Mouse (Mus musculus) midbrain, embryonic 15.5 days (tissue): Measurements from ENCODE around the gene Olfr1051. TPM values are rescaled to one million over a fixed set of nuclear protein-coding genes. Genes with fewer than 3 reads are reported as not detected.
"Not testable (repeated sequence)": the region's sequence is repeated elsewhere in the genome, so short reads cannot be mapped to it uniquely, and the experiment has no call there.

ENCODE experiments used
- ATAC-seq: fragments of 200-750 bp; cut with Nextera tagmentation; replicated peaks from 2 replicates; pipeline ENCODE4 v1.8.0; 2017; ENCODE audit warnings: moderate TSS enrichment
- H3K27ac ChIP-seq: fragments of 300-500 bp; sonication (generic); 2 replicates; pipeline ENCODE4 v1.5.1; 2015; ENCODE audit warnings: mild to moderate bottlenecking, inconsistent platforms
- H3K27me3 ChIP-seq: fragments of 300-500 bp; sonication (generic); replicated peaks from 2 replicates; pipeline ENCODE4 v1.6.1; 2015; ENCODE audit warnings: inconsistent platforms
- H3K36me3 ChIP-seq: fragments of 300-500 bp; sonication (generic); replicated peaks from 2 replicates; pipeline ENCODE4 v1.6.1; 2015; ENCODE audit warnings: inconsistent platforms
- H3K4me1 ChIP-seq: fragments of 300-500 bp; sonication (generic); 2 replicates; pipeline ENCODE4 v1.6.1; 2015; ENCODE audit warnings: inconsistent platforms
- H3K4me2 ChIP-seq: fragments of 300-500 bp; sonication (generic); 2 replicates; pipeline ENCODE4 v1.6.1; 2015; ENCODE audit warnings: inconsistent platforms, mild to moderate bottlenecking, moderate library complexity
- H3K4me3 ChIP-seq: fragments of 300-500 bp; sonication (generic); 2 replicates; pipeline ENCODE4 v1.5.1; 2015; ENCODE audit warnings: mild to moderate bottlenecking, inconsistent platforms
- H3K9ac ChIP-seq: fragments of 300-500 bp; sonication (generic); 2 replicates; pipeline ENCODE4 v1.6.1; 2015; ENCODE audit warnings: mild to moderate bottlenecking, inconsistent platforms
- H3K9me3 ChIP-seq: fragments of 300-500 bp; sonication (generic); 2 replicates; pipeline ENCODE4 v1.6.1; 2016; ENCODE audit warnings: inconsistent platforms
- WGBS: fragments of 180-500 bp; shearing (Covaris S2); methylation state at CpG from one replicate; pipeline ENCODE4 v1.1.7; 2015; ENCODE audit warnings: mixed read lengths; 5-methylcytosine and 5-hydroxymethylcytosine counted together
- polyA plus RNA-seq: library from polyadenylated mRNA; unstranded; fragments of >200 nt; fragmentation: Nextera tagmentation; extraction: Ambion mirVana; gene quantifications from 2 replicates; pipeline ENCODE4 v1.2.1, GENCODE M21; 2015

The Olfr1051 gene
- polyA plus RNA-seq, result not detected in 2 replicates

GRCm38 (mm10) chr2:86278988-86279387 lies at the start of gene Olfr1051:
TSS of gene Olfr1051 (minus strand) at chr2:86279088.
- not testable (repeated sequence) for H3K4me3 ChIP-seq, H3K9ac ChIP-seq, H3K36me3 ChIP-seq, H3K4me1 ChIP-seq, H3K4me2 ChIP-seq, H3K27me3 ChIP-seq, ATAC-seq, H3K9me3 ChIP-seq, H3K27ac ChIP-seq

GRCm38 (mm10) chr2:86315184-86315583 lies 36.3 kb upstream of the Olfr1051 start, which contains the start of gene Olfr1053:
TSS of gene Olfr1053 (minus strand) at chr2:86315284.
- Histone ChIP-seq H3K27me3 (no peaks in the 10 kb centered on the region), H3K36me3 (no peaks in the 10 kb centered on the region), H3K4me3 (no peak within 1 kb of the TSS), H3K27ac (no peak within 1 kb of the TSS), H3K4me1 (no peaks in the 10 kb centered on the region), H3K4me2 (no peak within 1 kb of the TSS), H3K9ac (no peak within 1 kb of the TSS), H3K9me3 (no peaks in the 10 kb centered on the region)
- WGBS, result 64% methylated on average over 3 of the region's 3 CpGs
- ATAC-seq, result no peak

- H3K27me3 ChIP-seq, result no peaks in the 10 kb centered on the region
- no peaks in the 10 kb centered on the region for H3K4me1 ChIP-seq
- H3K9me3 ChIP-seq, result no peaks in the 10 kb centered on the region
- no peak for ATAC-seq
- no peak within 1 kb of the TSS for H3K4me2 ChIP-seq
- H3K27ac ChIP-seq, result no peak within 1 kb of the TSS
- H3K4me3 ChIP-seq, result no peak within 1 kb of the TSS
- H3K9ac ChIP-seq, result no peak within 1 kb of the TSS
- H3K36me3 ChIP-seq, result no peaks in the 10 kb centered on the region
Measured at GRCm38 (mm10) chr2:86292155-86292554, 13.3 kb upstream of the Olfr1051 start, which contains the start of gene Olfr1052. TSS of gene Olfr1052 (plus strand) at chr2:86292455.

GRCm38 (mm10) chr2:86258228-86258627 lies 20.7 kb downstream of the Olfr1051 start, which contains the start of gene Olfr1049:
TSS of gene Olfr1049 (minus strand) at chr2:86258328.
- not testable (repeated sequence) for H3K4me1 ChIP-seq, ATAC-seq, H3K4me3 ChIP-seq, H3K4me2 ChIP-seq, H3K36me3 ChIP-seq, H3K9ac ChIP-seq, H3K27ac ChIP-seq, H3K27me3 ChIP-seq, H3K9me3 ChIP-seq

- Histone ChIP-seq H3K27ac (no peak within 1 kb of the TSS), H3K4me1 (no peaks in the 10 kb centered on the region), H3K36me3 (no peaks in the 10 kb centered on the region), H3K4me3 (no peak within 1 kb of the TSS), H3K9ac (no peak within 1 kb of the TSS), H3K27me3 (no peaks in the 10 kb centered on the region), H3K9me3 (no peaks in the 10 kb centered on the region), H3K4me2 (no peak within 1 kb of the TSS)
- ATAC-seq, result no peak
Measured at GRCm38 (mm10) chr2:86240189-86240588, 38.7 kb downstream of the Olfr1051 start, which contains the start of gene Olfr1048. TSS of gene Olfr1048 (minus strand) at chr2:86240289.

- Histone ChIP-seq H3K36me3 (no peaks in the 10 kb centered on the region), H3K9ac (no peak within 1 kb of the TSS), H3K9me3 (no peaks in the 10 kb centered on the region), H3K27me3 (no peaks in the 10 kb centered on the region), H3K4me3 (no peak within 1 kb of the TSS), H3K4me1 (no peaks in the 10 kb centered on the region), H3K4me2 (no peak within 1 kb of the TSS), H3K27ac (no peak within 1 kb of the TSS)
- WGBS, result 98% methylated on average over 1 of the region's 1 CpGs
- no peak for ATAC-seq
Measured at GRCm38 (mm10) chr2:86231301-86231700, 47.6 kb downstream of the Olfr1051 start, which contains the start of gene Olfr1047. TSS of gene Olfr1047 (minus strand) at chr2:86231401.

Other genes with a start within 250 kb of the Olfr1051 start
- gene Olfr1034, start 233.2 kb downstream of the Olfr1051 start, polyA plus RNA-seq, result not detected in 2 replicates
- gene Olfr1036, start 205.1 kb downstream of the Olfr1051 start, polyA plus RNA-seq, result not detected in 2 replicates
- not detected in 2 replicates for gene Olfr1037, start 191.7 kb downstream of the Olfr1051 start, polyA plus RNA-seq
- gene Olfr1039, start 143.2 kb downstream of the Olfr1051 start, polyA plus RNA-seq, result not detected in 2 replicates
- not detected in 2 replicates for gene Olfr1040, start 132.4 kb downstream of the Olfr1051 start, polyA plus RNA-seq
- not detected in 2 replicates for gene Olfr1042, start 117.2 kb downstream of the Olfr1051 start, polyA plus RNA-seq
- gene Olfr1043, start 111.6 kb downstream of the Olfr1051 start, polyA plus RNA-seq, result not detected in 2 replicates
- not detected in 2 replicates for gene Olfr1044, start 101.3 kb downstream of the Olfr1051 start, polyA plus RNA-seq
- gene Olfr52, start 93.4 kb downstream of the Olfr1051 start, polyA plus RNA-seq, result not detected in 2 replicates
- gene Olfr1045, start 76.1 kb downstream of the Olfr1051 start, polyA plus RNA-seq, result not detected in 2 replicates
- not detected in 2 replicates for gene Olfr1046, start 59.8 kb downstream of the Olfr1051 start, polyA plus RNA-seq
- gene Olfr1047, start 47.7 kb downstream of the Olfr1051 start, polyA plus RNA-seq, result not detected in 2 replicates
- gene Olfr1048, start 38.8 kb downstream of the Olfr1051 start, polyA plus RNA-seq, result not detected in 2 replicates
- not detected in 2 replicates for gene Olfr1049, start 20.8 kb downstream of the Olfr1051 start, polyA plus RNA-seq
- gene Olfr1052, start 13.4 kb upstream of the Olfr1051 start, polyA plus RNA-seq, result not detected in 2 replicates
- gene Olfr1053, start 36.2 kb upstream of the Olfr1051 start, polyA plus RNA-seq, result not detected in 2 replicates
- gene Olfr1054, start 56.3 kb upstream of the Olfr1051 start, polyA plus RNA-seq, result not detected in 2 replicates
- not detected in 2 replicates for gene Olfr1055, start 71.2 kb upstream of the Olfr1051 start, polyA plus RNA-seq
- gene Olfr1056, start 83.4 kb upstream of the Olfr1051 start, polyA plus RNA-seq, result not detected in 2 replicates
- not detected in 2 replicates for gene Olfr1057, start 99.3 kb upstream of the Olfr1051 start, polyA plus RNA-seq
- gene Olfr1058, start 109.5 kb upstream of the Olfr1051 start, polyA plus RNA-seq, result not detected in 2 replicates
- not detected in 2 replicates for gene Olfr1061, start 135.0 kb upstream of the Olfr1051 start, polyA plus RNA-seq
- not detected in 2 replicates for gene Olfr1062, start 147.7 kb upstream of the Olfr1051 start, polyA plus RNA-seq
- not detected in 2 replicates for gene Olfr1065, start 171.5 kb upstream of the Olfr1051 start, polyA plus RNA-seq
- gene Olfr1066, start 177.2 kb upstream of the Olfr1051 start, polyA plus RNA-seq, result not detected in 2 replicates
- not detected in 2 replicates for gene Olfr228, start 208.3 kb upstream of the Olfr1051 start, polyA plus RNA-seq
- not detected in 2 replicates for gene Olfr1076, start 229.4 kb upstream of the Olfr1051 start, polyA plus RNA-seq